Mouse (Mus musculus) liver, embryonic 14.5 days (tissue): ENCODE results near the gene Bcl2l1.
A peak's percentile ranks its signal among the peaks of the same experiment; 100 is the strongest.

ENCODE experiments used
- CTCF ChIP-seq: IDR thresholded peaks from 2 replicates; pipeline ENCODE4 v1.5.1; 2016; ENCODE audit warnings: antibody characterized with exemption, low read depth, control low read depth
- EP300 ChIP-seq: IDR thresholded peaks from 2 replicates; pipeline ENCODE4 v1.6.1; 2016; ENCODE audit warnings: antibody characterized with exemption, low read depth

DNA sequence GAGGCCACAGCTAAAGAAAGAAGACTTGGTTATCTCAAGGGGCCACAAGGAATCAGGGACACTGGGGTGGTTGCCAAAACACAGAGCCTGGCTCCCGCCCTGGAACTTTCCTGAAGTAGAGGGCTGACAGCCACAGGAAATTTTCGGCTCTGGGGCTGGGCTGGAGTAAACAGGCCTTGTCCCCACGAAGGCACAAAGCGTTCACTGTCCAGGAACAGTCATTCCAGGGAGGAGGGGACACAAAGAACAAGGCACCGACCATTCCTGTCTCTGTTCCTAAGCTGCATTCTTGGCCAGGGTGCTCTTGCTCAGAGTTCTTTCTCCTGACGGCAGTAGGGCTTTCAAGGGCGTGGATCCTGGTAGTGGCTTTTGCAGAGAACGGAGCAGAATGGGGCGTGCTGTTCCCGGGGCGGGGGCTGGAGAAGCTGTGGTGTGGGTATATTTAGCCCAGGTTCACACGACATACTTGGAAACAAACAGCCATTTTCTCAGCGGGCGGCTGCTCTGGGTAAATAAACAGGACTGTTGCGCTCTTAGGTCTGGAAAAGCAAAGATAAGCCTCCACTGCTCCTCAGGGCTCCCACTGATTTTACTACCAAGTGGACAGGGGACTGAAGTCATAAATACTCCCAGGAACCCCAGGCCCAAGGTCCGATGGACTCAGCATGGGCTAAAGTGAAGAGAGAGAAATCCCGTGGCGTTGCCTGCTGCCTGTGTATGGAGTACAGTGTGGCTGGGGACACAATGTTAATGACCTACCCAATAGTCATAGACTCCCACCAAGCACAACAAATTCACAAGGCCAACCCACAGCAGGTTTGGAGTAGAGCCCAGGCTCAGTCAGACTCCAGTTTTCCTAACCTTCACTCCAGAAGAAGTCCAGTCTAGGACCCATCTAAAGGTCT, 45.8 kb downstream of the Bcl2l1 start:
- no peak for TF ChIP-seq CTCF
- peak; percentile 46; the same call in 1 of the 2 replicates for TF ChIP-seq EP300
